Mouse (Mus musculus): Measurements from ENCODE around the gene Rin1. TPM values are rescaled to one million over a fixed set of nuclear protein-coding genes. Genes with fewer than 3 reads are reported as not detected.

Rin1 gene
- polyA plus RNA-seq, 1 experiment from 2014 or later, result 1.9 TPM

GRCm38 (mm10) chr19:5023621-5024479 is 26.4 kb upstream of the Rin1 start, which contains the start of gene Slc29a2:
TSS of gene Slc29a2 (plus strand) at chr19:5023860.
- Histone ChIP-seq H3K27me3 (no peaks in the 10 kb centered on the region), H3K9ac (peak within 1 kb of the TSS; percentile 73), H3K9me3 (replicated peaks) (no peaks in the 10 kb centered on the region), H3K4me1 (replicated peaks) (peaks cover 9% of the 10 kb centered on the region), H3K4me3 (peak within 1 kb of the TSS; percentile 72), H3K27ac (peak within 1 kb of the TSS; percentile 94), H3K4me2 (peak within 1 kb of the TSS; percentile 90), H3K36me3 (peaks cover 22% of the 10 kb centered on the region)
- under 1% methylated on average over 62 of the region's 62 CpGs for WGBS
- peak; percentile 95 for ATAC-seq (replicated peaks; ENCODE audit: insufficient number of reproducible peaks, insufficient read depth, low FRiP score, low read depth)

DNA sequence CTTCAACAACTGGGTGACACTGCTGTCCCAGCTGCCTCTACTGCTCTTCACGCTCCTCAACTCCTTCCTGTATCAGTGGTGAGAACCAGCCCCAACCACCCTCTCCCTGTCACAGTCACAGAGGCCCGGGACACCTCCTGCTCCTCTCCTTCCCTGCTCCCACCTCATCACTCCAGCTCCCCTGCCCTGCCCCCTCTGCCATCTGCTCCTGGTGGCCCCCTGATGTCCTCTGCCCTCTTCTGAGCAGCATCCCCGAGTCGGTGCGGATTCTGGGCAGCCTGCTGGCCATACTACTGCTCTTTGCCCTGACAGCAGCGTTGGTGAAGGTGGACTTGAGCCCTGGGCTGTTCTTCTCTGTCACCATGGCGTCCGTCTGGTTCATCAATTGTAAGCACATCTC is 24.2 kb upstream of the Rin1 start:
- no peak for ATAC-seq (replicated peaks; ENCODE audit: insufficient number of reproducible peaks, insufficient read depth, low FRiP score, low read depth)
- H3K4me3 ChIP-seq, result no peak overlapping the region
- no peaks in the 10 kb centered on the region for H3K27me3 ChIP-seq
- no peak overlapping the region for H3K4me2 ChIP-seq
- WGBS, result 85% methylated on average over 8 of the region's 8 CpGs
- peaks cover 44% of the 10 kb centered on the region for H3K36me3 ChIP-seq
- H3K4me1 ChIP-seq (replicated peaks), result peaks cover 9% of the 10 kb centered on the region
- H3K27ac ChIP-seq, result no peak overlapping the region
- H3K9ac ChIP-seq, result no peak overlapping the region
- H3K9me3 ChIP-seq (replicated peaks), result no peaks in the 10 kb centered on the region

DNA sequence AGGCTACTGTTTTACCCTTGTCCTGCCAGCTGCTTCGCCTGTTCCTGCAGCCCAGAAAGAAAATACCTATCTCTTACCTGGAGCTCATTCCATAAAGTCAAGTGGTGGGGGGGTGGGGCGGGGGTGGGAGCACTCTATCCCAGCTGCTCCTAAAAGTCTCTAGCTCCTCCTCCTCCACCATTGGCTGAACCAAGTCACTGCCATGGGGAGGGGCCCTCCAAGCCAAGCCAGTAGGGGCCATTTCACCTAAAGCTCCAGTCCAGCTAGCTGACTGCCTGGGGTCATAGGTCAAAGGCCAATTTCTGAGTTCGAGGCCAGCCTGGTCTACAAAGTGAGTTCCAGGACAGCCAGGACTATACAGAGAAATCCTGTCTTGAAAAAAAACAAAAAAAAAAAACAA is 17.6 kb upstream of the Rin1 start:
- Histone ChIP-seq H3K9me3 (replicated peaks) (no peaks in the 10 kb centered on the region), H3K27me3 (no peaks in the 10 kb centered on the region), H3K4me2 (no peak overlapping the region), H3K9ac (no peak overlapping the region), H3K27ac (no peak overlapping the region), H3K36me3 (peaks cover 36% of the 10 kb centered on the region; the same call in 1 of the 2 replicates), H3K4me3 (no peak overlapping the region), H3K4me1 (replicated peaks) (peaks cover 2% of the 10 kb centered on the region)
- ATAC-seq (replicated peaks; ENCODE audit: insufficient number of reproducible peaks, insufficient read depth, low FRiP score, low read depth), result no peak
- 72% methylated on average over 3 of the region's 3 CpGs for WGBS

DNA sequence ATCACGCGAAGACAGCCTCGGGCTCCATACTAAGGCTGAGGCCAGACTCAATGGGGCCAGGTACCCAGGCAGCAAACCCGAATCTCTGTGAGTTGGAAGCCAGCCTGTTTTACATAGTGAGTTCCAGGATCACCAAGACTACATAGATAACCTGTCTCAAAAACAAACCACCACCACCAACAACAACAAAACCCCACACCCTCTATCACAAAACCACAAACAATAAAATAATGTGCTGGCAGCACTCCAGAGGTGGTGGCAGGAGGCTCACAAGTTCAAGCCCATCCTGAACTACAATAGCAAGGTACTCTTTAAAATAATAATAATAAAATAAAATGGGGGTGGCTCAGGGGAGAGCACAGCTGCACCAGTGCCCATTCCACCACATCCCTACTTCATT is 13.7 kb upstream of the Rin1 start:
- H3K27ac ChIP-seq, result no peak overlapping the region
- H3K36me3 ChIP-seq, result 0 out of 2 replicates have a peak, but pooled peaks cover under 1% of the 10 kb centered on the region
- WGBS, result 79% methylated on average over 4 of the region's 4 CpGs
- H3K4me3 ChIP-seq, result no peak overlapping the region
- H3K9ac ChIP-seq, result no peak overlapping the region
- ATAC-seq (replicated peaks; ENCODE audit: insufficient number of reproducible peaks, insufficient read depth, low FRiP score, low read depth), result no peak
- H3K27me3 ChIP-seq, result no peaks in the 10 kb centered on the region
- peaks cover 29% of the 10 kb centered on the region for H3K4me1 ChIP-seq (replicated peaks)
- no peak overlapping the region for H3K4me2 ChIP-seq
- no peaks in the 10 kb centered on the region for H3K9me3 ChIP-seq (replicated peaks)

DNA sequence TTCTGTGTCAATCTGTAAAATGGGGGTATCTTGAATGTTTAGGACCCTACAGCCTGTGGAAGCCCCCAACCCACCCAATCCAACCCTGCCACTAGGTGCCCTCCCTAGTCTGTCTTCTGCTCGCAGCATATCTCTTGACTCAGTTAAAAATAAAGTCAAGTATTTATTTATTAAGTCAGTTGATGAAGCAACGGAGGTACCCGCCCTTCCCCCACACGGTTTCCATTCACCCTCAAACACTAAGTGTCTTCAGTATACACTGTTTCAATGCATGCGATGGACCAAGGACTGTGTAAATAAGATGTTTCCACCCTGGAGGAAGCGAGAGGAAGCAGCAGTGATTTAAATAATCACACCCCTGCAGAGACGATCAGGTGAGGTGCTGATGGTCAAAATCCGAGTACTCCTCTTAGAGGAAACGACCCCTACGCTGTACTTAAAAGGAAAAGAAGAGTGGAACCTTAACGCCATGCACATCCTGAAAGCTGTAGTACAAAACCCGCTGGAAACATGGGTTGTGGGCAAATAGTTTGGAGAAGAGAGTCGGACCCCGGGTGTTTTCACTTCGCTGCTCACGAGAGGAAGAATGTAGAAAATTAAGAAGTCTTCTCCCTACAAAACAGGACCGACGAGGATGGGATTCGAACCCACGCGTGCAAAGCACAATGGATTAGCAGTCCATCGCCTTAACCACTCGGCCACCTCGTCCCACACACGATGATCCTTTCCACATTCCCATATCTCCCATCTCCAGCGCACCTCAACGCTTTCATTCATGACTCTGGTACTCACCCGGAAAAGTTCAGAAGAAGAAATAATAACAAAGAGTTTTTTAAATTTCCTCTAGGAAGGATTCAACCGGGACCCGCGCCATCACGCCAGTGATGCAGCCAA is 12.4 kb upstream of the Rin1 start:
- peak; percentile 24; the same call in 1 of the 2 replicates for ATAC-seq (replicated peaks; ENCODE audit: insufficient number of reproducible peaks, insufficient read depth, low FRiP score, low read depth)
- Histone ChIP-seq H3K4me1 (replicated peaks) (peaks cover 36% of the 10 kb centered on the region), H3K4me3 (peak overlapping the region; percentile 84), H3K9ac (peak overlapping the region; percentile 94), H3K27ac (peak overlapping the region; percentile 77), H3K36me3 (no peaks in the 10 kb centered on the region), H3K9me3 (replicated peaks) (no peaks in the 10 kb centered on the region), H3K27me3 (no peaks in the 10 kb centered on the region), H3K4me2 (peak overlapping the region; percentile 98)
- WGBS, result 3% methylated on average over 32 of the region's 32 CpGs

DNA sequence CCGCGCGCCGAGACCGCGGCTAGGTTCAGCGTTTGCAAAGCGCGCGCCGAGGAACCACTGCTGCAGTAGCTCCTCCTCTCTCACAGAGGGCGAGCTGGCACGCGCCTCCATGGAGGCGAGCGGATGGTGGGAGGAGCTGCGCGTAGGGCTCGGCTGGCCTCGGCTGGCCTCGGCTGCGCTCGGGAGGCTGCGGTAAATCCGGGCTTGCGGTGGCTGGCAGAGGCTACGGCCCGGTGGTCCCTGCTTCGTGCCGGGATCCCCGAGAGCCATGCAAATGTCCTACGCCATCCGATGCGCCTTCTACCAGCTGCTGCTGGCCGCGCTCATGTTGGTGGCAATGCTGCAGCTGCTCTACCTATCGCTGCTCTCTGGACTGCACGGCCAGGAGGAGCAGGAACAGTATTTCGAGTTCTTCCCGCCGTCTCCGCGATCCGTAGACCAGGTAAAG is 11.5 kb upstream of the Rin1 start, which contains the start of the genes B4gat1 and AC124502.3:
Gene B4gat1, plus strand, starts transcription at position 118 of the 448 bp plus-strand sequence.
Gene AC124502.3, plus strand, starts transcription at position 183 of the 448 bp plus-strand sequence.
- Histone ChIP-seq H3K27me3 (no peaks in the 10 kb centered on the region), H3K4me1 (replicated peaks) (peaks cover 36% of the 10 kb centered on the region), H3K4me2 (peak within 1 kb of the TSS; percentile 98), H3K36me3 (no peaks in the 10 kb centered on the region), H3K9ac (peak within 1 kb of the TSS; percentile 94), H3K27ac (peak within 1 kb of the TSS; percentile 77), H3K4me3 (peak within 1 kb of the TSS; percentile 84), H3K9me3 (replicated peaks) (no peaks in the 10 kb centered on the region)
- WGBS, result under 1% methylated on average over 42 of the region's 44 CpGs
- ATAC-seq (replicated peaks; ENCODE audit: insufficient number of reproducible peaks, insufficient read depth, low FRiP score, low read depth), result peak; percentile 90

DNA sequence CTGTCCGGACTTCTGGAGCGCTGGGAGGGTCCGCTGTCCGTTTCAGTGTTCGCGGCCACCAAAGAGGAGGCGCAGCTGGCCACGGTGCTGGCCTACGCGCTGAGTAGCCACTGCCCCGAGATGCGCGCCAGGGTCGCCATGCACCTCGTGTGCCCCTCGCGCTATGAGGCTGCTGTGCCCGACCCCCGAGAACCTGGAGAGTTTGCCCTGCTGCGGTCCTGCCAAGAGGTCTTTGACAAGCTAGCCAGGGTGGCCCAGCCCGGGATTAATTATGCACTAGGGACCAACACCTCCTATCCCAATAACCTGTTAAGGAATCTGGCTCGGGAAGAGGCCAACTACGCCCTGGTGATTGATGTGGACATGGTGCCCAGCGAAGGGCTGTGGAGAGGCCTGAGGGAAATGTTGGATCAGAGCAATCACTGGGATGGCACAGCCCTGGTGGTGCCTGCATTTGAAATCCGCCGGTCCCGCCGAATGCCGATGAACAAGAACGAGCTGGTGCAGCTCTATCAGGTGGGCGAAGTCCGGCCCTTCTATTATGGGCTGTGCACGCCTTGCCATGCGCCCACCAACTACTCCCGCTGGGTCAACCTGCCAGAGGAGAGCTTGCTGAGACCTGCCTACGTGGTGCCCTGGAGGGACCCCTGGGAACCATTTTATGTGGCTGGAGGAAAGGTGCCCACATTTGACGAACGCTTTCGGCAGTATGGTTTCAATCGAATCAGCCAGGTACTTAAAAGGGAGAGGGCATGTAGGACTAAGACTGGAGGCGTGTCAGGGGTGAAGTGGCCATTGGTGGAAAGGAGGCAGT is 10.8 kb upstream of the Rin1 start:
- 14% methylated on average over 41 of the region's 41 CpGs for WGBS
- Histone ChIP-seq H3K9me3 (replicated peaks) (no peaks in the 10 kb centered on the region), H3K9ac (peak overlapping the region; percentile 94), H3K4me3 (peak overlapping the region; percentile 84), H3K27ac (no peak overlapping the region), H3K36me3 (no peaks in the 10 kb centered on the region), H3K4me2 (peak overlapping the region; percentile 98), H3K27me3 (no peaks in the 10 kb centered on the region), H3K4me1 (replicated peaks) (peaks cover 36% of the 10 kb centered on the region)
- ATAC-seq (replicated peaks; ENCODE audit: insufficient number of reproducible peaks, insufficient read depth, low FRiP score, low read depth), result 0 out of 2 replicates have a peak, but pooled peaks have one; percentile 1

GRCm38 (mm10) chr19:5040862-5041523 is 9.3 kb upstream of the Rin1 start, which contains the start of gene Brms1:
TSS of gene Brms1 (plus strand) at chr19:5041354.
- Histone ChIP-seq H3K27ac (peak within 1 kb of the TSS; percentile 76), H3K4me1 (replicated peaks) (peaks cover 36% of the 10 kb centered on the region), H3K36me3 (no peaks in the 10 kb centered on the region; the same call in 1 of the 2 replicates), H3K27me3 (no peaks in the 10 kb centered on the region), H3K4me2 (peak within 1 kb of the TSS; percentile 98), H3K9ac (peak within 1 kb of the TSS; percentile 86), H3K9me3 (replicated peaks) (no peaks in the 10 kb centered on the region), H3K4me3 (peak within 1 kb of the TSS; percentile 84)
- WGBS, result 4% methylated on average over 40 of the region's 40 CpGs
- ATAC-seq (replicated peaks; ENCODE audit: insufficient number of reproducible peaks, insufficient read depth, low FRiP score, low read depth), result peak; percentile 52

GRCm38 (mm10) chr19:5041588-5041987 is 8.7 kb upstream of the Rin1 start:
- no peak for ATAC-seq (replicated peaks; ENCODE audit: insufficient number of reproducible peaks, insufficient read depth, low FRiP score, low read depth)
- no peaks in the 10 kb centered on the region for H3K9me3 ChIP-seq (replicated peaks)
- peak overlapping the region; percentile 98 for H3K4me2 ChIP-seq
- 2% methylated on average over 16 of the region's 16 CpGs for WGBS
- H3K36me3 ChIP-seq, result peaks cover 3% of the 10 kb centered on the region; the same call in 1 of the 2 replicates
- H3K27ac ChIP-seq, result peak overlapping the region; percentile 76
- peak overlapping the region; percentile 86 for H3K9ac ChIP-seq
- peak overlapping the region; percentile 84 for H3K4me3 ChIP-seq
- H3K27me3 ChIP-seq, result no peaks in the 10 kb centered on the region
- H3K4me1 ChIP-seq (replicated peaks), result peaks cover 36% of the 10 kb centered on the region

DNA sequence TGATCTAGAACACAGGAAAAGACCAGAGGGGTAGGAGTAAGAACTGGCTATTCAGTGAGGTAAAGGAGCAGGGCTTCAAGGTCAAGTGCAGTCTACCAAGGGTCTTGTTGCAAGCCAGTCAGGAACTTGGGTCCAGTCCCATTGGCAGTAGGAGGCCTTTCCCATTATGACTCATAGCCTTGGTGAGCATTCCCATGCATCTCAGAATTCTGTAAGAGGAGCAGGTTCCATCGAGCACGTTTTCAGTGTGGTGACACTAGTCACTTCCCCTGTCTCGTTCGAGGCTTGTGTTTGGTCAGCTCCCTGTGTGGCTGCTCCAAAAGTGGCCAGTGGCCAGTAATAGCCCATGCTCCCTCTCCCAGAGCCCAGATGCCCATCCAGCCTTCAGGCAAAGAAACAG is 4.8 kb upstream of the Rin1 start:
- no peak overlapping the region for H3K4me2 ChIP-seq
- H3K27me3 ChIP-seq, result no peaks in the 10 kb centered on the region
- no peak overlapping the region for H3K9ac ChIP-seq
- no peak overlapping the region for H3K4me3 ChIP-seq
- ATAC-seq (replicated peaks; ENCODE audit: insufficient number of reproducible peaks, insufficient read depth, low FRiP score, low read depth), result no peak
- H3K9me3 ChIP-seq (replicated peaks), result no peaks in the 10 kb centered on the region
- H3K4me1 ChIP-seq (replicated peaks), result peaks cover 21% of the 10 kb centered on the region
- peaks cover 29% of the 10 kb centered on the region; the same call in 1 of the 2 replicates for H3K36me3 ChIP-seq
- no peak overlapping the region for H3K27ac ChIP-seq
- WGBS, result 67% methylated on average over 4 of the region's 4 CpGs
